Mouse (Mus musculus) neural tube, embryonic 14.5 days (tissue): Measurements from ENCODE around the gene C130032M10Rik. TPM values are rescaled to one million over a fixed set of nuclear protein-coding genes. Genes with fewer than 3 reads are reported as not detected.

Experiments used
- ATAC-seq: fragments of 200-750 bp; cut with Nextera tagmentation; 2 replicates; pipeline ENCODE4 v1.8.0; 2017; ENCODE audit warnings: low read depth, mild to moderate bottlenecking, moderate TSS enrichment, moderate library complexity
- H3K27ac ChIP-seq: fragments of 300-500 bp; sonication (generic); 2 replicates; pipeline ENCODE4 v1.5.1; 2014; ENCODE audit warnings: low read depth, mild to moderate bottlenecking, control low read depth, low read length, moderate library complexity, mixed read lengths
- H3K27me3 ChIP-seq: fragments of 300-500 bp; sonication (generic); 2 replicates; pipeline ENCODE4 v1.6.1; 2014; ENCODE audit warnings: low read length; ENCODE audit not compliant: control insufficient read depth, insufficient read depth
- H3K36me3 ChIP-seq: fragments of 300-500 bp; sonication (generic); 2 replicates; pipeline ENCODE4 v1.6.1; 2014; ENCODE audit warnings: low read length, mixed read lengths; ENCODE audit not compliant: control insufficient read depth, insufficient read depth
- H3K4me1 ChIP-seq: fragments of 300-500 bp; sonication (generic); 2 replicates; pipeline ENCODE4 v1.6.1; 2014; ENCODE audit warnings: low read length; ENCODE audit not compliant: control insufficient read depth, insufficient read depth
- H3K4me2 ChIP-seq: fragments of 300-500 bp; sonication (generic); 2 replicates; pipeline ENCODE4 v1.6.1; 2014; ENCODE audit warnings: mild to moderate bottlenecking, low read depth, low read length, control low read depth
- H3K4me3 ChIP-seq: fragments of 300-500 bp; sonication (generic); 2 replicates; pipeline ENCODE4 v1.5.1; 2014; ENCODE audit warnings: low read depth, low read length, control low read depth, mixed read lengths
- H3K9ac ChIP-seq: fragments of 300-500 bp; sonication (generic); replicated peaks from 2 replicates; pipeline ENCODE4 v1.6.1; 2014; ENCODE audit warnings: low read depth, mild to moderate bottlenecking, control low read depth, low read length, mixed read lengths
- H3K9me3 ChIP-seq: fragments of 300-500 bp; sonication (generic); 2 replicates; pipeline ENCODE4 v1.6.1; 2016; ENCODE audit warnings: low read length; ENCODE audit not compliant: control insufficient read depth
- WGBS: fragments of 180-500 bp; shearing (Covaris S2); extraction: QIAGEN DNeasy Blood & Tissue Kit; methylation state at CpG from one replicate; pipeline ENCODE4 v1.1.7; 2014; 5-methylcytosine and 5-hydroxymethylcytosine counted together
- polyA plus RNA-seq: library from polyadenylated mRNA; unstranded; fragments of >200 nt; fragmentation: Nextera tagmentation; extraction: Ambion mirVana; gene quantifications from 2 replicates; pipeline ENCODE4 v1.2.1, GENCODE M21; 2014

The C130032M10Rik gene
- polyA plus RNA-seq, 1 experiment from 2014 or later, result not detected

DNA sequence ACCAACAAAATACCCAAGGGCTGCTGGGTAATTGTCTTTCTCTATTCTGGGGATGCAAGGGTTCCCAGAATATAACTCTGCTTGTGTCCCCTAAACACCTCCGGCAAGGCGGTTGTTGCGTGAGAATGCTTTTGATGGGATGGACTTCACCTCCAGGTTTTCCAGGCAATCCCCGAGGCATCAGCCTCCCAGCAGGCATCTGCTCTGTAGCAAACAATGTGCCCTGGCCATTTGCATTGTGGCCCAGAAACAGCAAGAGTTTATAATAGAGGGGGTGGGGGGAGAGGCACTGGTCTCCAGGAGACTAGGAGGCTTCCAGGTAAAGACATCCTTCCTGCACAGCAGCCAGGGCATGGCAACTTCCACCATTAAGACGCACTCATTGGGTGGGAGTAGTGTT lies 33.6 kb downstream of the C130032M10Rik start:
- Histone ChIP-seq H3K4me2 (no peak overlapping the region), H3K9ac (no peak overlapping the region), H3K36me3 (no peaks in the 10 kb centered on the region), H3K4me1 (peaks cover 9% of the 10 kb centered on the region; the same call in 1 of the 2 replicates), H3K4me3 (no peak overlapping the region), H3K27me3 (no peaks in the 10 kb centered on the region), H3K9me3 (no peaks in the 10 kb centered on the region), H3K27ac (no peak overlapping the region)
- no peak for ATAC-seq
- 12% methylated on average over 5 of the region's 5 CpGs for WGBS

DNA sequence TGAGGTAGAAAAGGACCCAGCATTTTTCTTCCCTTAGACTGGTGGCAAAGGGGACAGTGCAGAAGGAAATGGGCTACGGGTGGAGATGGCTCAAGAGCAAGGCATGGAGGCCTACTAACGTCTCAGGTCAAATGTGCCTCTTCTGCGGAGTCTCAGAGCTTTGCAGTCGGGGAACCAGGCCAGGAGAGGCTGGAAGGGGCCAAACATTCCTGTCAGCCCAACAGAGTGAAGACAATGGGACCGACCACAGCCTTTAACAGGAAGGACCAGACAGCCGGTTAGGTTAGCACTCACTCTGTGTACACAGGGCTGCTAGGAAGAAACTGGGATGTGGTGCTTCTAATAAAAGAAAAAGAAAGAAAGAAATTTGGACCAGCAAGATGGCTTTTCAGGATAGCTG lies 34.5 kb downstream of the C130032M10Rik start:
- H3K4me2 ChIP-seq, result no peak overlapping the region
- H3K36me3 ChIP-seq, result no peaks in the 10 kb centered on the region
- 21% methylated on average over 6 of the region's 6 CpGs for WGBS
- no peak overlapping the region for H3K27ac ChIP-seq
- no peak overlapping the region for H3K9ac ChIP-seq
- no peaks in the 10 kb centered on the region for H3K27me3 ChIP-seq
- no peak overlapping the region for H3K4me3 ChIP-seq
- H3K4me1 ChIP-seq, result peaks cover 4% of the 10 kb centered on the region; the same call in 1 of the 2 replicates
- no peak for ATAC-seq
- no peaks in the 10 kb centered on the region for H3K9me3 ChIP-seq

DNA sequence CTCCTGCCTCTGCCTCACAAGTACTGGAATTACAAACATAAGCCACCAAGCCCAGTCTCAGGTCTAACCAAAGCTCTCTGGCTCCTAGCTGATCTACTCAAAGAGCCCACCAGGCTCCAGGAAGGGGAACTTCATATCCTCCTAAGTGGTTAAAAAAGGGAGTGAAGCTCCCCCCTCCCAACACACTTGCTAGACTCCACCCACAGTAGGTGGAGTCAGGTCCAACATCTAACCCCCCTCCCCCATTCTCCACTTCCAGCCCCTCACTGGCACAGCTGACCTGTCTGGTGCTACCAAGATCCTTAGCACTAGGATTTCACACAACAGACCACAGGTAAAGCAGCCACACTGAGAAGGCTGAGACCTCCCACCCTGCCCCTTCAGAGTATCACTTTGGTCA lies 38.3 kb downstream of the C130032M10Rik start:
- no peaks in the 10 kb centered on the region for H3K36me3 ChIP-seq
- no peak overlapping the region for H3K4me3 ChIP-seq
- H3K27ac ChIP-seq, result no peak overlapping the region
- no peaks in the 10 kb centered on the region; the same call in 1 of the 2 replicates for H3K4me1 ChIP-seq
- no peaks in the 10 kb centered on the region for H3K27me3 ChIP-seq
- ATAC-seq, result no peak
- no peak overlapping the region for H3K9ac ChIP-seq
- no peaks in the 10 kb centered on the region for H3K9me3 ChIP-seq
- H3K4me2 ChIP-seq, result no peak overlapping the region

DNA sequence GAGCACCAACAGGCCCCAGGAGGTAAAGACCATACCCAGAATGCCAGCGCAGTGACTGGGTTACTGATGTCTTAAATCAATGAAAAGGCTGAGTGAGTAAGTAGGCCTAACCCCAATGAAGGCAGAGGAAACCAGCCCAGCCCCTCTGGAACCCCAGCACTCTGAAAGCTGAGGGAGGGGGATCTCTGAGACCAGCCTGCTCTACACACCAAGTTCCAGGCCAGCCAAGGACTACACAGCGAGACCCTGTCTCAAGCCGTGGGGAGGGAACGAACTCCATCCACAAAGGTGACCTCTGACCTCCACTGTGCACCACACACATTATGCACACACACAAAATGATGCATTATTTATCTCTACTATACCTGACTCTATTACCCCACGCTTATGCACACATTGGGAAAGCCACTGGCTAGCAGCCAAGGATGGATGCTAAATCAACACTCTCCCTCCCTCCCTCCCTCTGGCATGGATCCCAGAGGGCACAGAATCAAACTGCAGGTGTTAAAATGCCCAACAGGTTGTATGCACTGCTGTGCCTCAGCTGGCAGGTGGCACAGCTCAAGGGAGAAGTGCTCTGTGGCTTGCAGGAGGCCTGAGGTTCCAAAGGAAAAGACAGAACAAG lies 39.0 kb downstream of the C130032M10Rik start:
- Histone ChIP-seq H3K4me2 (no peak overlapping the region), H3K9ac (no peak overlapping the region), H3K9me3 (no peaks in the 10 kb centered on the region), H3K4me3 (no peak overlapping the region), H3K36me3 (no peaks in the 10 kb centered on the region), H3K27me3 (no peaks in the 10 kb centered on the region), H3K27ac (no peak overlapping the region), H3K4me1 (no peaks in the 10 kb centered on the region; the same call in 1 of the 2 replicates)
- WGBS, result 31% methylated on average over 5 of the region's 5 CpGs
- peak; percentile 41; the same call in 1 of the 2 replicates for ATAC-seq

DNA sequence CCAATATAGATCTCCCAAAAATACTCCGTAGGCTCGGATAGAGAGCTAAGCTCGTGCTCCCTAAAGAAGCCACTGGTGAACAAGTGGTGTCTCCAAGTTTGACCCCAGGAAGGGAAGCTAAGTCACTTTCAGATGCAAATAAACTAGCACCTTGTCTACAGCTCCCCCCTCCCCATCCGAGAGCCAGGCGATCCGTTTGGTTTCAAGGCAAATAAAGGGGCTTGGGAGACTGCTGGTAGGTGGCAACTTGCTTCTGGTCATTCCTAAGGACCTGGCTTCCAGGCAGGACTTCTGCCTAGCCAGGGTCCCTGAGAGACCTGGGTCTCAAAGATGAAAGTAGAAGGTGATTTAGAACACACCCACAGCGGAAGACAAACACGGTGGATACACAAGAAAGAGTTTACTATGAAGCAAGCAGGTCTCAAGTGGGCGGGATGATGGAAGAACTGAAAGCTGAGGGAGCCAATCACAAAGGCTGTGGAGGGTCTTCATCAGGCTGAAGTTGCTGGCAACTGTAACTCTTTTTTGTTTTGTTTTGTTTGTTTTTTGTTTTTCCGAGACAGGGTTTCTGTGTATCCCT lies 40.9 kb downstream of the C130032M10Rik start:
- peaks cover 7% of the 10 kb centered on the region; the same call in 1 of the 2 replicates for H3K27me3 ChIP-seq
- no peak overlapping the region for H3K4me2 ChIP-seq
- no peak overlapping the region for H3K4me3 ChIP-seq
- H3K4me1 ChIP-seq, result peaks cover 7% of the 10 kb centered on the region; the same call in 1 of the 2 replicates
- no peaks in the 10 kb centered on the region for H3K36me3 ChIP-seq
- no peaks in the 10 kb centered on the region for H3K9me3 ChIP-seq
- no peak overlapping the region for H3K27ac ChIP-seq
- no peak for ATAC-seq
- 29% methylated on average over 10 of the region's 10 CpGs for whole genome bisulfite sequencing
- H3K9ac ChIP-seq, result no peak overlapping the region

DNA sequence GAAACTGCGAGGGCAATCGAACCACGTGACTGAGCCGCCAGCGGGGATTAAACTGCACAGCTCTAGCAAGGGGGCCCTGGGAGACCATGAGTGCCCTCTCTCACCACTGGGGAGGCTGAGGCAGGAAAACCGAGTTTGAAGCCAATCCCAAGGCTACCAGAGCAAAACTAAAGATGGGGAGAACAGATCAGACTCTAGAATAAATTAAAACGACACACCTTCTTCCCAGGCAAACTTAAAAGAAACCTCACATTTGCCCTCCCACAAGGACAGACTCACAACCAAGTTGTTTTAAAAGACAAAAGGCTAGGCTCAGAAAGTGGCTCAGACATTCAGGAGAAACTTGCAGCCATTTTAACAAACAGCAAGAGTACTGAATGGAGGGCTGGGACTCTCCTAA lies 41.6 kb downstream of the C130032M10Rik start:
- Histone ChIP-seq H3K9me3 (no peaks in the 10 kb centered on the region), H3K4me1 (peaks cover 11% of the 10 kb centered on the region; the same call in 1 of the 2 replicates), H3K36me3 (no peaks in the 10 kb centered on the region), H3K27ac (no peak overlapping the region), H3K9ac (no peak overlapping the region), H3K4me2 (no peak overlapping the region), H3K4me3 (no peak overlapping the region), H3K27me3 (peaks cover 9% of the 10 kb centered on the region; the same call in 1 of the 2 replicates)
- 9% methylated on average over 7 of the region's 7 CpGs for WGBS
- ATAC-seq, result no peak

DNA sequence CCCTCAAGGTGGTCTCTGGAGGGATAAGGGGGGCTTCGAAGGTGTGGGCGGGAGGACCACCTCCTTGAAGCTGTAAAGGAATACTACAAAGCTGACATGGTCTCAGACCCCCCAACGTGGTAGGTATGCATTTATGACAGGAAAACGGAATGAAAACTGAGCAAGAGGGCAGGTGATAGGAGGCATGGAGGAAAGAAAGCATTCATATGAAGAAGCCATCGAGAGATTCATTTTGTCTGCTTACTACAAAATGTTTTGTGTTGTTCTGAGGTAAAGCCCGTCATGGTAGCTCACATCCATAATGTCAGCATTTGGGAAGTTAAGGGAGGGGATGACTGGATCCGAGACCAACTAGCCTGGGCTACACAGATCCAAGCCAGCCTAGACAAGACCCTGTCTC lies 44.6 kb downstream of the C130032M10Rik start:
- Histone ChIP-seq H3K36me3 (no peaks in the 10 kb centered on the region), H3K4me1 (peaks cover 16% of the 10 kb centered on the region; the same call in 1 of the 2 replicates), H3K27ac (no peak overlapping the region), H3K4me2 (0 out of 2 replicates have a peak overlapping the region, but pooled peaks have one; percentile 79), H3K4me3 (no peak overlapping the region), H3K27me3 (peaks cover 19% of the 10 kb centered on the region), H3K9ac (no peak overlapping the region), H3K9me3 (no peaks in the 10 kb centered on the region)
- no peak for ATAC-seq
- 6% methylated on average over 7 of the region's 7 CpGs for WGBS

DNA sequence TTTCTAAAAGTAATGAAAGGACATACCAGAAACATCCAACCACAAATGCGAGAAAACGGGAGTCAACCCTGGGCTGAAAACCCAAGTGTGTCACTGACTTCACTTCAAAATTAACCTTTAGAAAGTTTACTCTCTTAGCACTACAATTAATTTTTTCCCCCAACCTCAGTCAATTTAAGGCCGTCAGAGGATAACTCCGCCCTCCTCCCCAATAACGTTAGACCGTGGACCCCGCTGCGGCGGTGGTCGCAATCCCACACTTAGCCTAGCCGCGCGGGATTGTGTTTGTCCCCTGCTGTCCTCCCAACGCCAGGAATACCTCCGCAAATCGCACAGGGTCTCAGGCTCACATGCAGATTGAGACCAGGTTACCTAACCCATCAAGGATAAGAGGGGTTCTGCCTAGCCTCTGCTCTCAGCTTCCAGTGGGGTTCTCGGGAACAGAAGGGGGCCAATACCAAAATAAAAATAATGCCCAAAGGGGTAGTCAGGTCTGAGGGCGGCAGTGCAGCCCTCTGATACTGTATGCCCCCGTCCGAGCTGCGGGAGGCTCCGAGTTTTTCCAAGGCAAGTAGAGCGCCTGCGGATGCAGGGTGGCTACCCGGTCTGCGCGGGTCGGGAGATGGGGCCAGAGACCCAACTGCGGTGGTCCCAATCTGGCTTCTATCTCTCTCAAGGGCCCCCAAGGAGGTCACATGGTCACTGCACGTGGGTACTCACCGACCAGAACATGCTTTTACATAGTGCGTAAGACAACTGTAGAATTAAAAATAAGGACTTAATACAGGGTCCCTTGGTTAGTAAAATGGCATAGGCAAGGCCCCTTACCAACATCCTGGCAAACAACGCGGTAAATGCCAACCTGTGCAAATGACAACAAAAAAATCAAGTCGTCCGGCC lies 45.5 kb downstream of the C130032M10Rik start:
- no peak overlapping the region for H3K27ac ChIP-seq
- H3K36me3 ChIP-seq, result no peaks in the 10 kb centered on the region
- H3K4me1 ChIP-seq, result peaks cover 16% of the 10 kb centered on the region; the same call in 1 of the 2 replicates
- WGBS, result under 1% methylated on average over 36 of the region's 36 CpGs
- H3K9ac ChIP-seq, result no peak overlapping the region
- peak overlapping the region; percentile 79 for H3K4me2 ChIP-seq
- peak overlapping the region; percentile 58 for H3K4me3 ChIP-seq
- H3K9me3 ChIP-seq, result no peaks in the 10 kb centered on the region
- peaks cover 19% of the 10 kb centered on the region for H3K27me3 ChIP-seq
- no peak for ATAC-seq

DNA sequence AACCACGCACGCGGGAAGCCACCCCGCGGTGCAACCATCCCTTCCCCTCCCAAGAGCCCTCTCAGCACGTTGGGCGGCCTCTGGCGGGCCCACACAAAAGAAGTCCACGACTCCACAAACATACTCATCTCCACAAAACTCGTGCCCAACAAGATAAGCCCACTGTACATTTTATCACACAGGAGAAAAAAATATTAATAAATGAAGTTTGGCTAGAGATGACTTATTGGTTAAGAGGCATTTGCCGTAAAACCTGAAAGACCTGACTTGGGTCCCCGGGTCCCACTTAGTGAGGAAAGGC lies 46.1 kb downstream of the C130032M10Rik start:
- peak overlapping the region; percentile 58 for H3K4me3 ChIP-seq
- no peak overlapping the region for H3K27ac ChIP-seq
- peaks cover 16% of the 10 kb centered on the region; the same call in 1 of the 2 replicates for H3K4me1 ChIP-seq
- H3K4me2 ChIP-seq, result peak overlapping the region; percentile 79
- H3K36me3 ChIP-seq, result no peaks in the 10 kb centered on the region
- H3K9me3 ChIP-seq, result no peaks in the 10 kb centered on the region
- H3K9ac ChIP-seq, result no peak overlapping the region
- H3K27me3 ChIP-seq, result peaks cover 19% of the 10 kb centered on the region
- no peak for ATAC-seq
- WGBS, result 3% methylated on average over 12 of the region's 12 CpGs
